10 mouse cellular contexts compared by ENCODE assay signal in the genomic region with DNA sequence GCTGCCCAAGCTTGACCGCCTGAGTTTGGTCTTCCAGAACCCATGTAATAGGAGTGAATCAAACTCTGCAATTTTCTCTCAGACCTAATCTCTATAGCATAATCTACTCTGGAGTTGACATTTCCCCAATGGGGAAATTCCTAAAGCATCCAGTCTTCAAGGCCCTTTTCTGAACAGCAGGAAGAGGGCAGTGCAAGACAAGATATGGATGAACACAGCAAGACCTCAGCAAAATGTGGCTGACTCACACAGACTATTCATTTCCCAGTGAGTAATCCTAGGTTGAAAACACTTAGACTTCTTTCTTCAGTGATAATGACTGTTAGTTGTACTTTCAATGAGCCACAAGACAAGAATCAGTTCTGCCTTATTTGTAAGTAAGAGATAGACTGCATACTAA. TPM values are rescaled to one million over a fixed set of nuclear protein-coding genes. Genes with fewer than 3 reads are reported as not detected.
DNase-seq lines count a peak whose midpoint lies in the region; ATAC-seq lines count a peak whose summit lies in the region.
"Had no signal": no experiment of that assay in that cellular context is flagged by ENCODE, and none has a peak within 500 bp of the region (broad histone marks: within the 10 kb centered on the region; RNA-seq: fewer than 3 reads in every experiment).

No protein-coding gene starts in this region.

- no peak overlapping the region for H3K27ac ChIP-seq in forebrain, embryonic 14.5 days (ENCODE audit: low read depth, low read length)
- no peak overlapping the region for H3K27ac ChIP-seq in forebrain, embryonic 11.5 days (ENCODE audit: low read depth, low read length)
- no peak overlapping the region for H3K27ac ChIP-seq in neural tube, embryonic 15.5 days (replicated peaks)
- H3K27ac ChIP-seq in intestine, embryonic 15.5 days, result no peak overlapping the region
- H3K27ac ChIP-seq: heart, embryonic 15.5 days; neural tube, embryonic 12.5 days had no signal

- peak; percentile 45 for DNase-seq in forebrain, embryonic 14.5 days (ENCODE audit: low spot score)
- DNase-seq in forebrain, embryonic 11.5 days (ENCODE audit: low spot score), result no peak
- peak; percentile 8 for DNase-seq in thymus, postnatal 4 days
- DNase-seq in thymus, adult 18-20 months, result no peak
- peak; percentile 59 for DNase-seq in layer of hippocampus, adult 11-12 months (ENCODE audit: low spot score)

- H3K4me2 ChIP-seq in forebrain, embryonic 14.5 days (ENCODE audit: low read length), result no peak overlapping the region
- no peak overlapping the region for H3K4me2 ChIP-seq in forebrain, embryonic 11.5 days (ENCODE audit: low read depth, low read length, severe bottlenecking)
- no peak overlapping the region for H3K4me2 ChIP-seq in neural tube, embryonic 15.5 days
- H3K4me2 ChIP-seq in intestine, embryonic 15.5 days (replicated peaks), result no peak overlapping the region
- H3K4me2 ChIP-seq: heart, embryonic 15.5 days; neural tube, embryonic 12.5 days had no signal

- no peak overlapping the region for H3K4me3 ChIP-seq in forebrain, embryonic 14.5 days (ENCODE audit: low read depth, low read length)
- no peak overlapping the region for H3K4me3 ChIP-seq in forebrain, embryonic 11.5 days (ENCODE audit: low read depth, low read length)
- no peak overlapping the region for H3K4me3 ChIP-seq in neural tube, embryonic 15.5 days (replicated peaks)
- no peak overlapping the region for H3K4me3 ChIP-seq in intestine, embryonic 15.5 days (replicated peaks)
- H3K4me3 ChIP-seq: heart, embryonic 15.5 days; neural tube, embryonic 12.5 days had no signal

- WGBS in forebrain, embryonic 14.5 days, result 86% methylated on average over 1 of the region's 1 CpGs
- 68% methylated on average over 1 of the region's 1 CpGs for WGBS in forebrain, embryonic 11.5 days
- WGBS in neural tube, embryonic 15.5 days, result 92% methylated on average over 1 of the region's 1 CpGs
- WGBS in intestine, embryonic 15.5 days, result 83% methylated on average over 1 of the region's 1 CpGs

- H3K9ac ChIP-seq in forebrain, embryonic 14.5 days (ENCODE audit: low read length), result no peak overlapping the region
- no peak overlapping the region for H3K9ac ChIP-seq in forebrain, embryonic 11.5 days (ENCODE audit: low read length)
- no peak overlapping the region for H3K9ac ChIP-seq in neural tube, embryonic 15.5 days (replicated peaks)
- no peak overlapping the region for H3K9ac ChIP-seq in intestine, embryonic 15.5 days
- H3K9ac ChIP-seq: heart, embryonic 15.5 days; neural tube, embryonic 12.5 days had no signal

- H3K9me3 ChIP-seq in forebrain, embryonic 14.5 days (replicated peaks; ENCODE audit: control insufficient read depth, low read length), result no peaks in the 10 kb centered on the region
- no peaks in the 10 kb centered on the region for H3K9me3 ChIP-seq in forebrain, embryonic 11.5 days (ENCODE audit: control insufficient read depth, low read length)
- no peaks in the 10 kb centered on the region for H3K9me3 ChIP-seq in neural tube, embryonic 15.5 days (replicated peaks)
- H3K9me3 ChIP-seq in intestine, embryonic 15.5 days, result no peaks in the 10 kb centered on the region
- H3K9me3 ChIP-seq: heart, embryonic 15.5 days; neural tube, embryonic 12.5 days had no signal

- no peak for ATAC-seq in forebrain, embryonic 14.5 days
- no peak for ATAC-seq in forebrain, embryonic 11.5 days (replicated peaks; ENCODE audit: low FRiP score)
- peak; percentile 81 for ATAC-seq in common myeloid progenitor, adult 5-6 weeks (replicated peaks; ENCODE audit: low read depth, poor library complexity, severe bottlenecking)
- ATAC-seq in neural tube, embryonic 15.5 days (ENCODE audit: low FRiP score), result peak; percentile 65; the same call in 1 of the 2 replicates
- no peak for ATAC-seq in intestine, embryonic 15.5 days

- no peaks in the 10 kb centered on the region for H3K27me3 ChIP-seq in forebrain, embryonic 14.5 days (replicated peaks; ENCODE audit: control insufficient read depth, insufficient read depth, low read length)
- no peaks in the 10 kb centered on the region for H3K27me3 ChIP-seq in forebrain, embryonic 11.5 days (ENCODE audit: control insufficient read depth, insufficient read depth, low read length)
- no peaks in the 10 kb centered on the region for H3K27me3 ChIP-seq in neural tube, embryonic 15.5 days (replicated peaks)
- no peaks in the 10 kb centered on the region for H3K27me3 ChIP-seq in intestine, embryonic 15.5 days (replicated peaks)
- H3K27me3 ChIP-seq: heart, embryonic 15.5 days; neural tube, embryonic 12.5 days had no signal

- H3K4me1 ChIP-seq in forebrain, embryonic 14.5 days (ENCODE audit: control insufficient read depth, insufficient read depth, low read length), result no peaks in the 10 kb centered on the region
- no peaks in the 10 kb centered on the region for H3K4me1 ChIP-seq in forebrain, embryonic 11.5 days (replicated peaks; ENCODE audit: control insufficient read depth, insufficient read depth, low read length)
- no peaks in the 10 kb centered on the region for H3K4me1 ChIP-seq in neural tube, embryonic 15.5 days
- H3K4me1 ChIP-seq in intestine, embryonic 15.5 days (replicated peaks), result no peaks in the 10 kb centered on the region
- H3K4me1 ChIP-seq: heart, embryonic 15.5 days; neural tube, embryonic 12.5 days had no signal

- H3K36me3 ChIP-seq in forebrain, embryonic 14.5 days (ENCODE audit: control insufficient read depth, insufficient read depth, low read length), result no peaks in the 10 kb centered on the region
- H3K36me3 ChIP-seq in forebrain, embryonic 11.5 days (ENCODE audit: control insufficient read depth, insufficient read depth, low read length), result no peaks in the 10 kb centered on the region
- H3K36me3 ChIP-seq in neural tube, embryonic 15.5 days, result no peaks in the 10 kb centered on the region
- no peaks in the 10 kb centered on the region for H3K36me3 ChIP-seq in intestine, embryonic 15.5 days
- H3K36me3 ChIP-seq: heart, embryonic 15.5 days; neural tube, embryonic 12.5 days had no signal

RNA-seq across cellular contexts. Expression of a gene that starts 26.7 kb away (rescaled TPM):
- polyA plus RNA-seq in forebrain, embryonic 14.5 days (2014; fragmentation: Nextera tagmentation; extraction: Ambion mirVana), result 10.1 and 13.3 TPM in 2 replicates
- 6.1 and 8.2 TPM in 2 replicates for polyA plus RNA-seq in forebrain, embryonic 11.5 days (2014; fragmentation: Nextera tagmentation; extraction: Ambion mirVana)
- total RNA-seq in common myeloid progenitor, adult 5-6 weeks (2017), result 2.1 and 12.3 TPM in 2 replicates
- polyA plus RNA-seq in neural tube, embryonic 15.5 days (2015; fragmentation: Nextera tagmentation; extraction: Ambion mirVana), result 40.4 and 47.3 TPM in 2 replicates
- 8.9 and 11.1 TPM in 2 replicates for polyA plus RNA-seq in intestine, embryonic 15.5 days (2015; fragmentation: Nextera tagmentation; extraction: Ambion mirVana)

Comparison
In these comparisons a context has a peak if more than half of its experiments do, and no peak if none do; other contexts are left out.
1. DNase-seq: peak in forebrain, embryonic 14.5 days (single experiment), thymus, postnatal 4 days (single experiment) and layer of hippocampus, adult 11-12 months (single experiment); none in forebrain, embryonic 11.5 days (single experiment) and thymus, adult 18-20 months (0 of 2).
2. ATAC-seq: peak in common myeloid progenitor, adult 5-6 weeks (single experiment) and neural tube, embryonic 15.5 days (single experiment); none in forebrain, embryonic 14.5 days (single experiment), forebrain, embryonic 11.5 days (single experiment) and intestine, embryonic 15.5 days (single experiment).